Mouse (Mus musculus): ENCODE measurements at regions not wholly inside any gene's neighbourhood (a gene's known extent, or its start where the extent isn't known, plus 50 kb on each side); places are given as distances from the start of the nearest gene placed in this dataset.

DNA sequence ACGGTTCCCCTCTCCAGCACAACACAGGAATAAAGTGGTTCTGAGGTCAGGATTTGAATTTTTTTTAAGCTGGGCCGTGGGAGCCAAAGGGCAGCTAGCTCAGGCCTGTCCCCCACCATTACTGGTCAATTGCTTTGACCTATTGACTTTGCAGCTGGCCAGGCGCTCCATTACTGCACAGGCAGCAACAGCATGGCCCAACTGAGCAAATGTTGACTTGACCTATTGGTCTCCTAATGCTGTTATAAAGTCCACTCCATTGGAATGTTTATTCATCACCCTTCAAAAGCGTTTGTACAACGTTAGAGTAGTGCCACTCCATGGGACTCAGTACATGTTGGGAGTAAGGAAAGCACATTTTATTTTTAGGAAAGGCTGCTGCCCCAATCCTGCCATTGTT is 127.5 kb upstream of the Mylip start:
- in situ Hi-C loops (cut with MboI; ENCODE audit: low pct_unique_long_range_greater_than_20kb in 1 of 2, low sequenced_read_pairs in 2 of 2, unreplicated experiment in 1 of 2): no loop called here

- in situ Hi-C loops (cut with MboI; ENCODE audit: low pct_unique_long_range_greater_than_20kb in 1 of 2, low sequenced_read_pairs in 2 of 2, unreplicated experiment in 1 of 2): no loop called here
These were observed 123.1 kb upstream of the Mylip start for GRCm38 (mm10) chr13:45266287-45267064.

- in situ Hi-C loops (cut with MboI; ENCODE audit: low pct_unique_long_range_greater_than_20kb in 1 of 2, low sequenced_read_pairs in 2 of 2, unreplicated experiment in 1 of 2): no loop called here
These were observed 122.1 kb upstream of the Mylip start for GRCm38 (mm10) chr13:45267446-45267845.

DNA sequence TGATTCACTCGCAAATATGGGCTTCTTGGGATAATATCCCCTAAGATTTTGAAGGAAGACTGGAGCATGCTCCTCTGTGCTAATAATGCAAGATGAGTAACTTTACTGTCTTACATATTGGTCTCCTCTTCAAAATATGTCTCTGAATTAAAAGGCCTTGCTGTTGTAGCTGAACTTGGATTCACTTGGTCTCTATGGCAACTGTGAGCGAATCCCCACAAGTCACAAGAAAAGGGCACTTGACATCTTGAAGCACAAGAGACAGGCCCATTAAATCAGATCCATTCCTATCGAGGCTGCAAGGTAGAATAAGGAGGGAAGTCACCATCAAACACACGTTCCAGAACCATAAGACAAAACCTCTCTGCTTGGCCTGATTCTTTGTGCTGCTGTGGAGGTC is 121.6 kb upstream of the Mylip start:
- in situ Hi-C loops (cut with MboI; ENCODE audit: low pct_unique_long_range_greater_than_20kb in 1 of 2, low sequenced_read_pairs in 2 of 2, unreplicated experiment in 1 of 2): no loop called here

- in situ Hi-C loops (cut with MboI; ENCODE audit: low pct_unique_long_range_greater_than_20kb in 1 of 2, low sequenced_read_pairs in 2 of 2, unreplicated experiment in 1 of 2): no loop called here
These were observed 115.2 kb upstream of the Mylip start for GRCm38 (mm10) chr13:45274261-45274884.

DNA sequence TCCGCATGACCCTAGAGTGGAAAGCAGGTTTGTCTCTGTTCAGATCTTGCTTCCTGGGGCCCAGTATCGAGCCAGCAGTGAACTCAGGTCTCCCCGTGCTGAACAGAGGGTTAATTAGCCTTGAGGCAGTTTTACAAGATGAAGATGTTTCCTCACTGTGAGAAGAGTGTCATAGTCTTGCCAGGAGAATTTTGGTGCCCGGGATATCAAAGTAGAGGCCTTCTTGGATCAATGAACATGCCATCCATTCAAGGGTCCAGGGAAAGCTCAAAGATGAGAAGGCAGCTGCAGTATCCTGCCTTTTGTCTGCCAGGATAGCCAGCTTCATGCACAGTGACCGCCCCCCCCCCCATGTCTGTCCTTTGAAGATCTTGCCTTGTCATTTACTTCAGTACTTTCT is 114.2 kb upstream of the Mylip start:
- in situ Hi-C loops (cut with MboI; ENCODE audit: low pct_unique_long_range_greater_than_20kb in 1 of 2, low sequenced_read_pairs in 2 of 2, unreplicated experiment in 1 of 2): no loop called here

DNA sequence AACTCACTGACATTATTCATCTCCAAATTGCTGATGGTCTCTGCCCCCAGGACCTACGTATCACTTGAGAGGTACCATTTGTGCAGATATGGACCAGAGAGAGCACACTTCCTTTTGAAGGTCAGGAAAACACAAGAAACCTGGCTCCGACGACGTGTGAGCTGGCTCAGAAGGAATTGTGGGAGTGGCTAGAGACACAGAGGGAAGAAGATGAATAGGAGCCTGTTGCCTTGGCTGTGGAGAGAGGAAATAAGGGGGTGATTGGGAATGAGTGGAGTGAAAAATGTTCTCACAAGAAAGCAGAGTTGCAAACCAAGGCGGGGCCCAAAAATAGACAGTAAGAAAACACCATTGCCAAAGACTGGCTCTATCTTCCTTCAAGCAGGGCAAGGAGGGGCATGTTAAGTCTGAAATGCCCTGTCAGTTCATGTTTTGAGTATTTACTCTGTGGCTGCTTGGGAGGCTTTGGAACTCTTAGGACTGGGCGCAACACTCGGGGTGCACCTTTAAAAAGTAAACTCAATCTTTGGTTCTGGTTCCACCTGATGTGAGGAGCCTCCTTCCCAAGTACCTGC is 111.6 kb upstream of the Mylip start:
- in situ Hi-C loops (cut with MboI; ENCODE audit: low pct_unique_long_range_greater_than_20kb in 1 of 2, low sequenced_read_pairs in 2 of 2, unreplicated experiment in 1 of 2): no loop called here

DNA sequence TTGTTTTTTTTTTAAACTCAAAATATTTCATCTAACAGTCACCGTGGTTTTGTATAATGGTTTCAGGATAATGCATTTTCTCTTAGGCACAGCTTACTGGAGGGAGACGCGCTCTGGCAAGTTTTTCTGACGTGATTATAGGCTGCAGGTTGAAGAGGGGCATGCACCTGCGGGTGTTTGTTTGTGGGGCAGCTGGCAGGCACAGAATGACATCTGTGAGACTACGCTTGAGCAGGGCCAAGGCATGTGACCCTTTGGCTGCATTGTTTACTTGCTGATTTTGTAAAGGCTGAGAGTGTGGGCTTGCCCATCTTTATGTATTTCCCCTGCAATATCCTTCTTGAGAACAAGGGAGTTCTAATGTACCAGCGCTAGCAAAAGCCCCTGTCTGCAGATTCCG is 108.4 kb upstream of the Mylip start:
- in situ Hi-C loops (cut with MboI; ENCODE audit: low pct_unique_long_range_greater_than_20kb in 1 of 2, low sequenced_read_pairs in 2 of 2, unreplicated experiment in 1 of 2): no loop called here

DNA sequence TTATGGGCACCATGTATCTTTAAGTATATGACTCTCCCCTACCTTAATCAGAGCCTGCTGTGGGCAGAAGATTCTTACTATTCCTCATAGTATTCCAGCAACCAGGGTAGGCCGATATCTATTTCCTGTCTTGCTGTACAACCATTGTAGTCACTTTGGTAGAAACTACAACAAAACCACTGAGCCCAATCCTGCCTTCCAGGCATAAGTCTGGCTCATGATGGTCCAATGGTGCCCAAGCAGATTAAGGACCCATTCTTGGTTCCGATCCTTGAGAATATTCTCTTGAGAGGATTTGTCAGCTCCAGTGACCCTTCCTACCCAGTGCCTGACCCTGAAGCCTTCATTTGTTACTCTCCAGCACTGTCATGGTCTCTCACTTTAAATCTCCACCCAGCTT is 102.9 kb upstream of the Mylip start:
- in situ Hi-C loops (cut with MboI; ENCODE audit: low pct_unique_long_range_greater_than_20kb in 1 of 2, low sequenced_read_pairs in 2 of 2, unreplicated experiment in 1 of 2): no loop called here

DNA sequence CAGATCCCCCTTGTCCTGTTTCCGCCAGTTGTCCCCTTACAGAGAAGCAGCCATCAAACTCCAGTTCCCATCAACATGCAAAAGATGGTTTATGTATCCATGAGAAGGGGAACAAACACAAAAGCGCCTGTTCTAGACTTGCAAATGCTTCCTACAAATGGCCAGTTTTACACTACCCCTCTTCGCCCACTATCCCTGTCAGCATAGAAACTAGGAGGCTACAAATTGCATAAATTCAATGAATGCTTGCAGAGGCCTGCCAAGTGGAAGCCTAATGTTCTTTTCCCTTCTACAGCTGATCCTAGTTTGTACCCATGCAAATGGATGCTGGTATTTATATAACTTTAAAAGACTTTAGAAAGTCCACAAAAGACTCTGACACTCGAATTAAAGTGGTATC is 102.3 kb upstream of the Mylip start:
- in situ Hi-C loops (cut with MboI; ENCODE audit: low pct_unique_long_range_greater_than_20kb in 1 of 2, low sequenced_read_pairs in 2 of 2, unreplicated experiment in 1 of 2): no loop called here

- in situ Hi-C loops (cut with MboI; ENCODE audit: low pct_unique_long_range_greater_than_20kb in 1 of 2, low sequenced_read_pairs in 2 of 2, unreplicated experiment in 1 of 2): no loop called here
These were observed 99.6 kb upstream of the Mylip start for GRCm38 (mm10) chr13:45289976-45290375.

GRCm38 (mm10) chr13:45294691-45295090 is 94.9 kb upstream of the Mylip start:
- in situ Hi-C loops (cut with MboI; ENCODE audit: low pct_unique_long_range_greater_than_20kb in 1 of 2, low sequenced_read_pairs in 2 of 2, unreplicated experiment in 1 of 2): no loop called here

DNA sequence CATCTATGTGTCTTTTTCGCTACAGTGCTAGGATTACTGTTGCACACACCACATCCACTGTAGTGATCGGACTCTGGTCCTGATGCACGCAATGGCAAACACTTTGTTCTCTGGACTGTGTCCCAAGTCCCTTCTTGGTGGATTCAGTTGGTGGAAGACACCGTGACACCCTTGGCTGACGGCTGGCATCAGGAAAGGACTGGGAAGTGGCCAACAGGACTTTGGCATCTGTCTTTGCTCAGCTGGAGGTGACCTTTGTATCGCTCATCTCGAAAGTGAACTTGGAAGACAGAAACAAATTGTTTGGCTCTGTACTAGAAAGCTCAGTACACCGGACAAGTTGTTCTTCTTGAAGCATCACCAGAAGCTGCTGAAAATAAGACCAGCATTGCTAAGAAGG is 88.9 kb upstream of the Mylip start:
- in situ Hi-C loops (cut with MboI; ENCODE audit: low pct_unique_long_range_greater_than_20kb in 1 of 2, low sequenced_read_pairs in 2 of 2, unreplicated experiment in 1 of 2): no loop called here

- in situ Hi-C loops (cut with MboI; ENCODE audit: low pct_unique_long_range_greater_than_20kb in 1 of 2, low sequenced_read_pairs in 2 of 2, unreplicated experiment in 1 of 2): no loop called here
These were observed 88.2 kb upstream of the Mylip start for GRCm38 (mm10) chr13:45301191-45301905.

DNA sequence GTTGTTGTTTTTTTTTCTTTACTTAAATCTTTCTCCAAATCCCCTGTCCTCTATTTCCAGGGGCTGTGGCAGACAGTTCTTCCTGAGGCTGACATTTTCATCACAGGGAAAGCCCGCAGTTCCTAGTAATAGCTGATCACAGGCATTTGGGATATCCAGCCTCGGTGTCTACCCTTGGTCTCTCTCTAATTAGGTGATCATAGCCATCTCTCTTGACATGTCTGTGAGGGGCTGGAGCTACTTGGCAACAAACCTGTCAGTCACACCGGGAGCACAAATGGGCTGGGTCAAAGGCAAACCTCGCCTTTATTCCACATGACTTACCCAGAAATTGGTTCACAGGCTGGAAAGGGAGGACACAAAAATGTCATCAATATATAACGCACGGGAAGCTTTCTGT is 86.7 kb upstream of the Mylip start:
- in situ Hi-C loops (cut with MboI; ENCODE audit: low pct_unique_long_range_greater_than_20kb in 1 of 2, low sequenced_read_pairs in 2 of 2, unreplicated experiment in 1 of 2): no loop called here

DNA sequence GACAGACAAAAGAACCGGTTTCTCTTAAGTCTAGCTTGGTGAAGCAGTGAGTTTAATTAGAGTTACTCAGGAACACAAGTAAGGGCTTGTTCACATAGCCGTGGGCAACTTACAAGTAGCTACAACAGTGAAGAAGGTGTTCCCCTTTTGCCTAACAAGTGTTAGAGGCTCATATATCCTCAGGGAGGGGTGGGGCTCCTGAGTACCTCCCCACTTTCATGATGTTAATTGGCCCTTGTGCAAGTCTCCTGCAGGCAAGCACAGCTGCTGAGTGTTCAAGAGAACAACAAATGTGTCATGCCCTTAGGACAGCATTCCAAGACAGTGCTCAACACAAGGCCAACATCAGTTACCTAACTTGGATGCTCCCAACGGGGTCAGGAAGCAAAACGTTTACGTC is 83.4 kb upstream of the Mylip start:
- in situ Hi-C loops (cut with MboI; ENCODE audit: low pct_unique_long_range_greater_than_20kb in 1 of 2, low sequenced_read_pairs in 2 of 2, unreplicated experiment in 1 of 2): no loop called here

GRCm38 (mm10) chr13:45307226-45307625 is 82.3 kb upstream of the Mylip start:
- in situ Hi-C loops (cut with MboI; ENCODE audit: low pct_unique_long_range_greater_than_20kb in 1 of 2, low sequenced_read_pairs in 2 of 2, unreplicated experiment in 1 of 2): no loop called here

GRCm38 (mm10) chr13:45319646-45320045 is 69.9 kb upstream of the Mylip start:
- in situ Hi-C loops (cut with MboI; ENCODE audit: low pct_unique_long_range_greater_than_20kb in 1 of 2, low sequenced_read_pairs in 2 of 2, unreplicated experiment in 1 of 2): no loop called here

- in situ Hi-C loops (cut with MboI; ENCODE audit: low pct_unique_long_range_greater_than_20kb in 1 of 2, low sequenced_read_pairs in 2 of 2, unreplicated experiment in 1 of 2): no loop called here
These were observed 63.7 kb upstream of the Mylip start for GRCm38 (mm10) chr13:45325736-45326293.
